23 mouse cellular contexts compared by ENCODE assay signal in genomic region chr13:41195640-41196333, GRCm38 (mm10). TPM values are rescaled to one million over a fixed set of nuclear protein-coding genes. Genes with fewer than 3 reads are reported as not detected.
DNase-seq lines count a peak whose midpoint lies in the region; ATAC-seq lines count a peak whose summit lies in the region.
"Had no signal": no experiment of that assay in that cellular context is flagged by ENCODE, and none has a peak within 500 bp of the region (broad histone marks: within the 10 kb centered on the region; RNA-seq: fewer than 3 reads in every experiment).

No protein-coding gene starts in this region.

- 49% methylated on average over 3 of the region's 3 CpGs for WGBS in kidney, embryonic 16.5 days
- WGBS in liver, embryonic 12.5 days (ENCODE audit: insufficient replicate concordance) = 49% methylated on average over 3 of the region's 3 CpGs
- 49% methylated on average over 3 of the region's 3 CpGs for WGBS in liver, embryonic 15.5 days (ENCODE audit: insufficient replicate concordance)

- no peak overlapping the region for H3K4me3 ChIP-seq in kidney, embryonic 16.5 days (ENCODE audit: low read length)
- no peak overlapping the region for H3K4me3 ChIP-seq in liver, embryonic 12.5 days
- no peak overlapping the region for H3K4me3 ChIP-seq in liver, embryonic 15.5 days (replicated peaks)
- H3K4me3 ChIP-seq: forebrain, embryonic 10.5 days; forebrain, embryonic 13.5 days; hindbrain, embryonic 12.5 days; hindbrain, embryonic 15.5 days had no signal

- H3K4me2 ChIP-seq in kidney, embryonic 16.5 days (replicated peaks; ENCODE audit: low read depth, low read length) = no peak overlapping the region
- H3K4me2 ChIP-seq in liver, embryonic 12.5 days = no peak overlapping the region
- H3K4me2 ChIP-seq in liver, embryonic 15.5 days = no peak overlapping the region; the same call in 1 of the 2 replicates
- H3K4me2 ChIP-seq: forebrain, embryonic 13.5 days; heart, embryonic 11.5 days; hindbrain, embryonic 12.5 days; hindbrain, embryonic 15.5 days had no signal

- H3K9ac ChIP-seq in kidney, embryonic 16.5 days (replicated peaks; ENCODE audit: low read length) = no peak overlapping the region
- H3K9ac ChIP-seq in liver, embryonic 12.5 days = no peak overlapping the region
- H3K9ac ChIP-seq in liver, embryonic 15.5 days = no peak overlapping the region
- H3K9ac ChIP-seq: forebrain, embryonic 13.5 days; hindbrain, embryonic 12.5 days; hindbrain, embryonic 15.5 days had no signal

- H3K4me1 ChIP-seq in kidney, embryonic 16.5 days (ENCODE audit: insufficient read depth, low read length) = peaks cover 4% of the 10 kb centered on the region; the same call in 1 of the 2 replicates
- H3K4me1 ChIP-seq in liver, embryonic 12.5 days = peaks cover 4% of the 10 kb centered on the region; the same call in 1 of the 2 replicates
- peaks cover 23% of the 10 kb centered on the region for H3K4me1 ChIP-seq in liver, embryonic 15.5 days (replicated peaks)
- H3K4me1 ChIP-seq: forebrain, embryonic 10.5 days; hindbrain, embryonic 12.5 days; hindbrain, embryonic 15.5 days had no signal

- H3K27ac ChIP-seq in kidney, embryonic 16.5 days (ENCODE audit: low read length) = peak overlapping the region; percentile 54; the same call in 1 of the 2 replicates
- H3K27ac ChIP-seq in liver, embryonic 12.5 days = no peak overlapping the region; the same call in 1 of the 2 replicates
- peak overlapping the region; percentile 25; the same call in 1 of the 2 replicates for H3K27ac ChIP-seq in liver, embryonic 15.5 days (replicated peaks)
- H3K27ac ChIP-seq: forebrain, embryonic 10.5 days; forebrain, embryonic 13.5 days; hindbrain, embryonic 12.5 days; hindbrain, embryonic 15.5 days had no signal

- no peaks in the 10 kb centered on the region for H3K36me3 ChIP-seq in kidney, embryonic 16.5 days (ENCODE audit: insufficient read depth, low read length)
- no peaks in the 10 kb centered on the region for H3K36me3 ChIP-seq in liver, embryonic 12.5 days
- H3K36me3 ChIP-seq in liver, embryonic 15.5 days (replicated peaks) = no peaks in the 10 kb centered on the region
- H3K36me3 ChIP-seq: G1E had no signal

- no peaks in the 10 kb centered on the region for H3K9me3 ChIP-seq in kidney, embryonic 16.5 days (ENCODE audit: low read length)
- no peaks in the 10 kb centered on the region for H3K9me3 ChIP-seq in liver, embryonic 12.5 days (replicated peaks)
- H3K9me3 ChIP-seq in liver, embryonic 15.5 days (replicated peaks) = no peaks in the 10 kb centered on the region
- H3K9me3 ChIP-seq: forebrain, embryonic 10.5 days; forebrain, embryonic 13.5 days; G1E; hindbrain, embryonic 12.5 days; hindbrain, embryonic 15.5 days had no signal

- 0 out of 2 replicates have a peak, but pooled peaks have one; percentile 49 for ATAC-seq in kidney, embryonic 16.5 days (ENCODE audit: low FRiP score, low TSS enrichment)
- peak; percentile 58 for ATAC-seq in liver, embryonic 12.5 days
- peak; percentile 72 for ATAC-seq in liver, embryonic 15.5 days (ENCODE audit: insufficient read depth)
- ATAC-seq: forebrain, embryonic 13.5 days; forebrain, embryonic 16.5 days; Patski had no signal

- no peak for DNase-seq in kidney, postnatal 25 days
- peak; percentile 41 for DNase-seq in yolk sac, embryonic 10.5 days (ENCODE audit: low spot score)
- no peak for DNase-seq in cerebellum, adult 8-10 months
- DNase-seq in cerebellum, adult 9-10 months = no peak
- DNase-seq in right cerebral cortex, postnatal 10 days (ENCODE audit: low spot score in 2 of 2) = no peak
- DNase-seq: adrenal gland, postnatal 14 days; B cell, adult 2 months; cerebellum, adult 11 months; cerebellum, adult 2 months; cerebellum, postnatal 14 days; gastrocnemius, postnatal 10 days; gastrocnemius, postnatal 36 days had no signal

- H3K27me3 ChIP-seq in kidney, embryonic 16.5 days (ENCODE audit: insufficient read depth, low read length) = no peaks in the 10 kb centered on the region
- no peaks in the 10 kb centered on the region for H3K27me3 ChIP-seq in liver, embryonic 12.5 days (replicated peaks)
- H3K27me3 ChIP-seq in liver, embryonic 15.5 days = no peaks in the 10 kb centered on the region
- H3K27me3 ChIP-seq: forebrain, embryonic 13.5 days; hindbrain, embryonic 12.5 days; hindbrain, embryonic 15.5 days had no signal

RNA-seq across cellular contexts. Expression of gene Elovl2, which starts 24.4 kb away (rescaled TPM):
- polyA plus RNA-seq in kidney, embryonic 16.5 days (2015; fragmentation: Nextera tagmentation; extraction: Ambion mirVana) = 23.3 and 23.7 TPM in 2 replicates
- 27.3 and 27.7 TPM in 2 replicates for polyA plus RNA-seq in liver, embryonic 12.5 days (2016; fragmentation: Nextera tagmentation; extraction: Ambion mirVana)
- 42.5 and 44.7 TPM in 2 replicates for polyA plus RNA-seq in liver, embryonic 15.5 days (2015; fragmentation: Nextera tagmentation; extraction: Ambion mirVana)
- polyA plus RNA-seq: G1E, Patski had no signal

RNA-seq across cellular contexts. Expression of gene Smim13, which starts 53.9 kb away (rescaled TPM):
- polyA plus RNA-seq in kidney, embryonic 16.5 days (2015; fragmentation: Nextera tagmentation; extraction: Ambion mirVana) = 10.0 and 10.8 TPM in 2 replicates
- polyA plus RNA-seq in liver, embryonic 12.5 days (2016; fragmentation: Nextera tagmentation; extraction: Ambion mirVana) = 10.3 and 11.2 TPM in 2 replicates
- 4.1 and 4.6 TPM in 2 replicates for polyA plus RNA-seq in liver, embryonic 15.5 days (2015; fragmentation: Nextera tagmentation; extraction: Ambion mirVana)
